Mouse (Mus musculus) macrophage (primary cell): ENCODE data around the gene Pakap. TPM values are rescaled to one million over a fixed set of nuclear protein-coding genes. Genes with fewer than 3 reads are reported as not detected.

Source experiments
- H3K27ac ChIP-seq: fragments of 350-480 bp; formaldehyde crosslinking; 2 replicates; pipeline ENCODE4 v1.9.0; 2021
- H3K36me3 ChIP-seq: fragments of 350-480 bp; formaldehyde crosslinking; 2 replicates; pipeline ENCODE4 v1.9.0; 2021; ENCODE audit errors: inconsistent target
- H3K4me3 ChIP-seq: fragments of 350-480 bp; formaldehyde crosslinking; 2 replicates; pipeline ENCODE4 v1.9.0; 2021; ENCODE audit errors: inconsistent target
- H3K79me2 ChIP-seq: fragments of 350-480 bp; formaldehyde crosslinking; 2 replicates; pipeline ENCODE4 v1.9.0; 2021; ENCODE audit errors: inconsistent target
- WGBS: methylation state at CpG from one replicate; pipeline ENCODE4 v1.1.7; 2026; ENCODE audit warnings: inconsistent platforms; ENCODE audit not compliant: missing documents; 5-methylcytosine and 5-hydroxymethylcytosine counted together
- polyA plus RNA-seq: library from polyadenylated mRNA; stranded (reverse); fragments of 250-400 nt; gene quantifications from 3 replicates; pipeline ENCODE4 v1.2.4, GENCODE M21; 2018; ENCODE audit warnings: inconsistent platforms

Gene Pakap
- polyA plus RNA-seq, 1 experiment from 2014 or later = not detected

GRCm38 (mm10) chr4:57656861-57657260 is 88.9 kb downstream of the Pakap start:
- Histone ChIP-seq H3K36me3 (no peaks in the 10 kb centered on the region), H3K27ac (no peak overlapping the region), H3K79me2 (no peaks in the 10 kb centered on the region), H3K4me3 (no peak overlapping the region)
- WGBS = 92% methylated on average over 3 of the region's 3 CpGs

GRCm38 (mm10) chr4:57660470-57660869 is 92.5 kb downstream of the Pakap start:
- WGBS = 61% methylated on average over 3 of the region's 4 CpGs
- no peaks in the 10 kb centered on the region for H3K79me2 ChIP-seq
- no peak overlapping the region for H3K4me3 ChIP-seq
- no peak overlapping the region for H3K27ac ChIP-seq
- no peaks in the 10 kb centered on the region for H3K36me3 ChIP-seq

GRCm38 (mm10) chr4:57666101-57666500 is 98.1 kb downstream of the Pakap start:
- Histone ChIP-seq H3K36me3 (no peaks in the 10 kb centered on the region), H3K27ac (no peak overlapping the region), H3K4me3 (no peak overlapping the region), H3K79me2 (no peaks in the 10 kb centered on the region)
- 61% methylated on average over 3 of the region's 3 CpGs for WGBS

- 83% methylated on average over 7 of the region's 7 CpGs for WGBS
- no peaks in the 10 kb centered on the region for H3K36me3 ChIP-seq
- H3K79me2 ChIP-seq = no peaks in the 10 kb centered on the region
These were observed 103.0 kb downstream of the Pakap start for GRCm38 (mm10) chr4:57670813-57671469.

GRCm38 (mm10) chr4:57672541-57672940 is 104.6 kb downstream of the Pakap start:
- no peak overlapping the region for H3K4me3 ChIP-seq
- H3K79me2 ChIP-seq = no peaks in the 10 kb centered on the region
- H3K36me3 ChIP-seq = no peaks in the 10 kb centered on the region
- H3K27ac ChIP-seq = no peak overlapping the region
- 71% methylated on average over 4 of the region's 4 CpGs for WGBS

More at GRCm38 (mm10) chr4:57670813-57671469, 103.0 kb downstream of the Pakap start:
- Histone ChIP-seq H3K4me3 (no peak overlapping the region), H3K27ac (no peak overlapping the region)

GRCm38 (mm10) chr4:57672996-57673906 is 105.3 kb downstream of the Pakap start:
- H3K4me3 ChIP-seq = no peak overlapping the region
- H3K36me3 ChIP-seq = no peaks in the 10 kb centered on the region
- 1% methylated on average over 11 of the region's 12 CpGs for WGBS
- H3K27ac ChIP-seq = no peak overlapping the region
- H3K79me2 ChIP-seq = no peaks in the 10 kb centered on the region

- Histone ChIP-seq H3K79me2 (no peaks in the 10 kb centered on the region), H3K27ac (no peak overlapping the region), H3K36me3 (no peaks in the 10 kb centered on the region), H3K4me3 (no peak overlapping the region)
- WGBS = 56% methylated on average over 7 of the region's 7 CpGs
These were observed 106.4 kb downstream of the Pakap start for GRCm38 (mm10) chr4:57674351-57674750.

GRCm38 (mm10) chr4:57675387-57675786 is 107.4 kb downstream of the Pakap start:
- Histone ChIP-seq H3K27ac (no peak overlapping the region), H3K79me2 (no peaks in the 10 kb centered on the region), H3K36me3 (no peaks in the 10 kb centered on the region), H3K4me3 (no peak overlapping the region)
- WGBS = 0% methylated on average over 12 of the region's 13 CpGs

GRCm38 (mm10) chr4:57677916-57678315 is 109.9 kb downstream of the Pakap start:
- Histone ChIP-seq H3K36me3 (no peaks in the 10 kb centered on the region), H3K27ac (no peak overlapping the region), H3K79me2 (no peaks in the 10 kb centered on the region), H3K4me3 (no peak overlapping the region)
- 64% methylated on average over 12 of the region's 12 CpGs for WGBS

- WGBS = 84% methylated on average over 9 of the region's 9 CpGs
- Histone ChIP-seq H3K27ac (no peak overlapping the region), H3K79me2 (no peaks in the 10 kb centered on the region), H3K4me3 (no peak overlapping the region), H3K36me3 (no peaks in the 10 kb centered on the region)
These were observed 111.0 kb downstream of the Pakap start for GRCm38 (mm10) chr4:57678991-57679457.

- H3K4me3 ChIP-seq = no peak overlapping the region
- no peak overlapping the region for H3K27ac ChIP-seq
- 91% methylated on average over 12 of the region's 12 CpGs for WGBS
- H3K36me3 ChIP-seq = no peaks in the 10 kb centered on the region
- H3K79me2 ChIP-seq = no peaks in the 10 kb centered on the region
These were observed 112.2 kb downstream of the Pakap start for GRCm38 (mm10) chr4:57680186-57680585.

GRCm38 (mm10) chr4:57681511-57681910 is 113.5 kb downstream of the Pakap start:
- Histone ChIP-seq H3K79me2 (no peaks in the 10 kb centered on the region), H3K27ac (no peak overlapping the region), H3K36me3 (no peaks in the 10 kb centered on the region), H3K4me3 (no peak overlapping the region)
- 49% methylated on average over 12 of the region's 12 CpGs for WGBS

GRCm38 (mm10) chr4:57682341-57682740 is 114.4 kb downstream of the Pakap start:
- WGBS = 89% methylated on average over 2 of the region's 2 CpGs
- no peak overlapping the region for H3K27ac ChIP-seq
- H3K79me2 ChIP-seq = no peaks in the 10 kb centered on the region

GRCm38 (mm10) chr4:57682944-57683343 is 115.0 kb downstream of the Pakap start:
- Histone ChIP-seq H3K79me2 (no peaks in the 10 kb centered on the region), H3K27ac (no peak overlapping the region), H3K36me3 (no peaks in the 10 kb centered on the region), H3K4me3 (no peak overlapping the region)
- WGBS = 86% methylated on average over 11 of the region's 11 CpGs

More at GRCm38 (mm10) chr4:57682341-57682740, 114.4 kb downstream of the Pakap start:
- no peaks in the 10 kb centered on the region for H3K36me3 ChIP-seq
- H3K4me3 ChIP-seq = no peak overlapping the region

GRCm38 (mm10) chr4:57684676-57685215 is 116.8 kb downstream of the Pakap start:
- 86% methylated on average over 12 of the region's 12 CpGs for WGBS
- Histone ChIP-seq H3K27ac (no peak overlapping the region), H3K36me3 (no peaks in the 10 kb centered on the region), H3K79me2 (no peaks in the 10 kb centered on the region), H3K4me3 (no peak overlapping the region)
